Mouse (Mus musculus) lung, postnatal 4 days (tissue): ENCODE data around the gene Slc7a6os.
"Not testable (repeated sequence)": the region's sequence is repeated elsewhere in the genome, so short reads cannot be mapped to it uniquely, and the experiment has no call there.

ENCODE experiments used
- DNase-seq, 2 experiments: peaks; one replicate each; pipeline ENCODE4 v3.0.0; 2021

Slc7a6os gene

GRCm38 (mm10) chr8:106210821-106211345 lies at the start of gene Slc7a6os, which contains the start of gene Prmt7:
TSS of gene Slc7a6os (minus strand) at chr8:106210935.
TSS of gene Prmt7 (plus strand) at chr8:106210936.
- DNase-seq, result peak; percentile 96 to 97

- no peak for DNase-seq
Observed at GRCm38 (mm10) chr8:106259579-106260255, 49.0 kb upstream of the Slc7a6os start.

- DNase-seq, result peak in 1 of 2 experiments; percentile 24
Observed at GRCm38 (mm10) chr8:106258169-106258568, 47.4 kb upstream of the Slc7a6os start.

DNA sequence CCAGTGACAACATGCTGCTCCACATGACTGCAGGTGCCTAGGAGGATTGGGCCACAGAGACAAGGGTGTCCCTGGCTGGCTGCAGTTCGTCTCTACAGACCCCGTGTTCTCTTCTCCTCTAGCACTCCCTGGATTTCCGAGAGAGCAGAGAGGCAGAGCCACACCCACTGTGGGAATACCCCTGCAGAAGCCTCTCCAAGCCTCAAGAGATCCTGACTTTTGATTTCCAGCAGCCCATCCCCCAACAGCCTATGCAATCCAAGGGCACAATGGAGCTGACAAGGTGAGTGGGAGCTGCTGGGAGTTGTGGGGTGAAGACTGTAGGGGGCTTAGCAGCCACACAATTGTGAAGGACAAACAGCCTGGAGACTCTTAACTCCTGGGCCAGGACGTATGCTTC lies 39.5 kb upstream of the Slc7a6os start:
- DNase-seq, result no peak

GRCm38 (mm10) chr8:106237106-106237505 lies 26.4 kb upstream of the Slc7a6os start:
- DNase-seq, result no peak

DNA sequence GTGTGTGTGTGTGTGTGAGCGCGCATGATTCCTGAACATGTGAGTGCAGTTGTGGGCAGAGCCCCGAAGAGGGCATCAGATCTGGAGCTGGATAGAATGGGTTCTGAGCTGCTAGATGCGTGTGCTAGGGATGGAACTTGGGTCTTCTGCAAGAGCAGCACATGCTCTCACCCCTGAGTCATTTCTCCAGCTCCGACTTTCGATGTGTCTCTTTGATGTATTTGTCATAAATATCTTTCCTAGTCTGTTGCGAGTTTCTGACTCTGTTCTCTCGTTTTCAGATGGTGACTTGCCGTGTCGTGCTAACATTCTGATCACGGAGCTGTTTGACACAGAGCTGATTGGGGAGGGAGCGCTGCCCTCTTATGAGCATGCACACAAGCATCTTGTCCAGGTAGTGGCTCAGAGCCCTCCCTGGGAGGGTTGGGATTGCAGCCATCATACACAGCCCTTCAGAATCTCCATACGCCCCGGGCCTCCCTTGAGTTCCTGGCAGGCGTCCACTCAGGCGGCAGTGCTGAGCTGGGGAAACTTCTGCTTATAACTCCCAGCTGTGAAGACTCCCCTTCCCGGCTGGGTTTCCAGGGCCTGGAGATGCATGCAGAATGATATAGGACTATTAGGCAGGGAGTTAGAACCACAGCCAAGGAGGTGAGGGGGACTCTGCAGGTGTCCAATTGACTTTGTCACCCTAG lies 24.0 kb upstream of the Slc7a6os start:
- peak; percentile 12 to 37 for DNase-seq

GRCm38 (mm10) chr8:106232751-106233150 lies 22.0 kb upstream of the Slc7a6os start:
- DNase-seq, result no peak

DNA sequence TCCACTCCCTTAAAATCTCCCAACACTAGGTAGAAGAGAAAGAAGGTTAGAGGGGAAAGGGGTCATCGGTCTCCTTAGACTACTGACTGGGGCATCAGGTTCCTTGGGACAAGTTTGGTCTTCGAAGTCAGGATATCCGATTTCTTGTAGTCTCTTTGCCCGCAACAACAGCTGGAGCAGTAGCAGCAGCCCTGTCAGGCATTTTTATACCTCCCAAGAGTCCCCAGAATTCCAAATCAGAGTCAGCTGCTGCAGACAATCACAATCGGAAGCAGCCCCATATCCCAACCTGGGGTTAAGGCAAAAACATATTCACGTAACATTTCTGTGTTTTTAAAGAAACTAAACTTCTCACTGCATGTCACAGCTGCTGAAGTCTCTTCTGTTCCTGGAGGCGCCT lies 20.8 kb upstream of the Slc7a6os start:
- DNase-seq, result no peak

- DNase-seq, result peak in 1 of 2 experiments; percentile 55
Observed at GRCm38 (mm10) chr8:106226589-106226988, 15.9 kb upstream of the Slc7a6os start.

- DNase-seq, result no peak
Observed at GRCm38 (mm10) chr8:106219620-106220019, 8.9 kb upstream of the Slc7a6os start.

DNA sequence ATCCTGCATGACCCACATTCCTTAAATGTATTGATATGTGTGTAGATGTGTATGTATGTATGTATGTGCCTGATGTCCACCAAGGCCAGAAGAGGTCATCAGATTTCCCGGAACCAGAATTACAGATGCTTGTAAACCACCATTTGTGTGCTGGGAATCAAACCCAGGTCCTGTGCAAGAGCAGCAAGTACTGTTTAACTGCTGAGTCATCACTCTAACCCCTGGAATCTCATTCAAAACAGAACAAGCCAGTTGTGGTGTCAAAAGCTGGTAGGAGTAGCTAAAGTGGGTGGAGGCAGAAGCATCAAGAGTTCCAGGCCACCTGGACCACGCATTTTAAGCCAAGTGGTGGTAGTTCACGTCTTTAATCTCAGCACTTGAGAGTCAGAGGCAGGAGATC lies 3.2 kb upstream of the Slc7a6os start:
- no peak for DNase-seq

DNA sequence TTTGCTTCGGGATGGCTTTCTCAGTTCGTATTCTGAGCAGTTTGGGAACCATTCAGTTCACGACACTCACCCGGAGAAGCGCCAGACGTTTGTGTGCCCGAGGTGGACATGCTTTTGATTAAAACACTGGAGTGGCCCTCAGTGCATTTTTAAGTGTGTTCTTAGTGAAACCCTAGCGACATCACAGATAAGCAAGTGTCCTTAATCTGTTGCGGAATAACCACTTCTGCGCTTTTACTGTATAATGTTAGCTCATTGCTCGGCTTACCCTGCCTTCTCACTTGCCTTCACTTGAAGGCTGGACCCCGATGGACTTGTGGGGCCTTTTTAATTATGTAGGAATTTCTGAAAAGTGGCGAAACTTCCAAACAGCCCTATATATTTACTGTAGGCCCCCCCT lies 686 bp upstream of the Slc7a6os start:
- DNase-seq, result no peak

DNA sequence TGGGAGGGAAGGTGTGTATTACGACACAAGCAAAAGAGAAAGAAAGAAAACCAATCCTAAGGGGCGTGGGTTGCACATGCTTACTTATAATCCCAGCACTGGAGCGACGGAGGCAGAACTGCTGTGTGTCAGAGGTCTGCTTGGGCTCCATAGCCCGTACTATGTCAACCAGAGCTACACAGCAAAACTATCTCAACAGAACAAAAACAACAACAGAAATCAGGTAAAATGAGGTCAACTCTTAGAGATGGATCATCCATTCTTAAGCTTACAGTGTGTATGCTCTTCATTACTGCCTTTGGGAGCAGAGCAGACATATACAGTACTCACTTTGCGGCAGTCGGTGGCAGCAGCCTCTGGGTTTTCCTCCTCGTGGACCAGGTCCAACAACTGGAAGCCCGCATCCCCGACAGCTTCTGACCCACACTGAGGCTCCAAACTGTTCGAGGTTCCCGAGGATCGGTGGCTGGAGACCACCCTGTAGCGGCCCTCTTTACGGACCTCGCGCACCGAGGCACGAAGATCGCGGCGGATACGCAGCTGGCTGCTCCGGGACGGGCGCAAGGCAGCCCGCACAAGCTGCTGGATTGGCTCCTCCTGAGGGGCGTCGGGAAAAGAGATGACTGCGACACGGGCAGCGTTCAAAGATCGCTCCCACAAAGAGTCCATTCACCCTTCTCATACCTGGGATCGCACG lies 552 bp downstream of the Slc7a6os start:
- DNase-seq, result peak in 1 of 2 experiments; percentile 8

GRCm38 (mm10) chr8:106199596-106199995 lies 11.1 kb downstream of the Slc7a6os start:
- not testable (repeated sequence) for DNase-seq

- peak in 1 of 2 experiments; percentile 66 for DNase-seq
Observed at GRCm38 (mm10) chr8:106198741-106199140, 12.0 kb downstream of the Slc7a6os start.

- DNase-seq, result no peak
Observed at GRCm38 (mm10) chr8:106194062-106194461, 16.7 kb downstream of the Slc7a6os start.

- DNase-seq, result no peak
Observed at GRCm38 (mm10) chr8:106193162-106193561, 17.6 kb downstream of the Slc7a6os start.

GRCm38 (mm10) chr8:106191639-106192038 lies 19.1 kb downstream of the Slc7a6os start:
- DNase-seq, result no peak

DNA sequence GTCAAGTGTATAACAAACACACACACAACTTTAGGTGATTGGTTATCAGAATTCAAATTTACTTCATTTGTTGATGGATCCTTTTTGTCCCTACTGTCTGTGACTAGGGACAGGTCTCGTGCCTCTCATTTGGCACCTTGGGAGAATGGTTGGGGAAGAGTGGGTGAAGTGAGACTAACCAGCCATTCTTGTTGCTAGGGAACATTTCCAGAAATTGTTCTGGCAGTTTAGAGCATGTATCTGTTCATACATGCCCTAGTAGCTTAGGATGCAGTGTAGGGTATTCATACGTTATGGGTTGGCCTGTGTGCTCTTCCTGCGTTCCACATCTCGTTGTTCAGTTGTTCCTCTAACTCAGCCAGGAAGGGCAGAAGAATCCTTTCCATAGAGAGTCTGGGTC lies 21.6 kb downstream of the Slc7a6os start:
- DNase-seq, result no peak

- no peak for DNase-seq
Observed at GRCm38 (mm10) chr8:106186394-106186793, 24.3 kb downstream of the Slc7a6os start.

DNA sequence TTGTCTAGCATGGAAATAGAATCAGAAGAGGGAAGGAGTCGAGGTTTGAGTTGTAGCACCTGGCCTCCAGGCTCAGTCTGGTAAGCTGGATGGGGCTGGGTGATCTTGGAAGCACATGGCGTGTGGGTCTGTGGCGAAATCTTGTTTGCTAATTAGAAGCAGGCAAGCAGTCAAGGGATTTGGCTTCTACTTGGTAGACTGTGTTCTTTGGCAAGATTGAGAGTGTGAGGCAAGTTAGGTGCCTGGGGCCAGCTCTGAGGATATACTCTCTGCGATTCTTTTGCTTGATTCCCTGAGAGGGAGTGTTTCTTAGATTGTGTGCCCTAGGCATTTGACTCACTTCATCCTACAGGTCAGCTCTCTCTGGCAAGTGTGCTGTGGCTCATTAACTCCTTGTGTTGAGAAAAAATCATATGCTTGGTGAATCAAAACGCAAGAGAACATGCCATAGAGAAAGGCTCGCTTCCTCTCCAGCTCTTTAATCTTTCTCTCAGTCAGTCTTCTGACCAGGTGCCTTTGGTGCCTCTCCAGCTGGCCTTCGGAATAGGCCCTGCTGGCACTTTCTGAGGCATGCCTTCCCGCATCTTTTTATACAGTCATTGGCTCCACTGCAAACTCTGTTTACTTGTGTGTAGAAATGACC lies 25.0 kb downstream of the Slc7a6os start:
- DNase-seq, result peak in 1 of 2 experiments; percentile 29

- DNase-seq, result no peak
Observed at GRCm38 (mm10) chr8:106178428-106178827, 32.3 kb downstream of the Slc7a6os start.

DNA sequence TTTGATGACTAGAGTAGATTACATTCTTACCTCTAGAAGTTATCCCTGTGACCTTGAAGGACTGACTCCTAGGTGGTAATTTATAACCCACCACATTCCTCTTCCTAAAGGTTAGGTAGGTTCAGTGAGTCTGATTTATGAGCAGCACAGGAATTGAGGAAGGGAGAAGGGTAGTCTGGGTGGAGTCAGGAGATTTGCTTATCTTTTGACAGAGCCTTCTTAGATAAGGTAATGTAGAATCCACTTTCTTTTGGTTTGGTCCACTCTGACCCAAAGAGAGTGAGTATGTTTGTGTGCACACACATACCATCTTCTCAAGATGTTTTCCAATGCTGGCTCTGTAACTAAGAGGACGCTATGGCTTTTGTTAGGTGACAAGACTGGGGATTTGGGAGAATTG lies 33.1 kb downstream of the Slc7a6os start:
- no peak for DNase-seq
